Mouse (Mus musculus): ENCODE results near the gene Zfp36. TPM values are rescaled to one million over a fixed set of nuclear protein-coding genes. Genes with fewer than 3 reads are reported as not detected.

Zfp36 gene
- polyA plus RNA-seq (2017; shearing (Covaris generic)), result 289 TPM

DNA sequence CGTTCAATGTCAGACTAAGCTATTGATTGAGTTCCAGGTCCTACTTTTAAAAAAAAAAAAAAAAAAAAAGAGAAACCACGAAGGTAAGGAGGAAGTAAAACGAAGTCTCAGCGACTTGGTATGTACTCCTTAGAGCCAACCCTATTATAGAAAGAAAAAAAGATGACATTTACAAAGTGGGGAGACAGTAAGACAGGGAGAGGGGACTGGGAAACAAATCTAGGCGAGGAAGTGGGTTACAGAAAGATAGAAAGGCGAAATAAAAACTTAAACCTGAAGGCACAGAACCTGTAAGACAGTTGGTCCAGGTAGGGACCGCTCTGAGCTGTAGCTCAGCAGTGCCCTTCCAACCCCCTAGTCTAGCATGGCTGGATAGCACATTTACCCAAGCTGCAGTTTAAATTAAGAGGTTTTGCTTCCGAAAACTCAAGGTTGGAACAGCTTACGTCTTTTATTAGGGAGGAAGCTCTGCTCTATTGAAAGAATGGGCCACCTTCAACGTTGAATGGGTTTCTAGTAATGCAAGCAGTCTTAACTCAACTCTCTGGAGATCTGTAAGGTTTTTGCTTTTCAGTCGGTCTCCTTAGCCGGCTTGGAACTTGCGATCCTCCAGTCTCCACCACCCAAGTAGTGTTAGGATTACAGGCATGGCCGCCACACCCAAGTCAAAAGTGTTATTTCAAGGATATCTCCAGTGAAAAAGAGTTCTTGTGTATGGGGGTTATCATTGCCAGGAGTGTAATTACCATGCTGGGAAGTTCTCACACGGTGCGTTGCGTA, at the start of gene Zfp36:
Zfp36 (minus strand) TSS at position 17 of the 780 bp plus-strand sequence.

DNA sequence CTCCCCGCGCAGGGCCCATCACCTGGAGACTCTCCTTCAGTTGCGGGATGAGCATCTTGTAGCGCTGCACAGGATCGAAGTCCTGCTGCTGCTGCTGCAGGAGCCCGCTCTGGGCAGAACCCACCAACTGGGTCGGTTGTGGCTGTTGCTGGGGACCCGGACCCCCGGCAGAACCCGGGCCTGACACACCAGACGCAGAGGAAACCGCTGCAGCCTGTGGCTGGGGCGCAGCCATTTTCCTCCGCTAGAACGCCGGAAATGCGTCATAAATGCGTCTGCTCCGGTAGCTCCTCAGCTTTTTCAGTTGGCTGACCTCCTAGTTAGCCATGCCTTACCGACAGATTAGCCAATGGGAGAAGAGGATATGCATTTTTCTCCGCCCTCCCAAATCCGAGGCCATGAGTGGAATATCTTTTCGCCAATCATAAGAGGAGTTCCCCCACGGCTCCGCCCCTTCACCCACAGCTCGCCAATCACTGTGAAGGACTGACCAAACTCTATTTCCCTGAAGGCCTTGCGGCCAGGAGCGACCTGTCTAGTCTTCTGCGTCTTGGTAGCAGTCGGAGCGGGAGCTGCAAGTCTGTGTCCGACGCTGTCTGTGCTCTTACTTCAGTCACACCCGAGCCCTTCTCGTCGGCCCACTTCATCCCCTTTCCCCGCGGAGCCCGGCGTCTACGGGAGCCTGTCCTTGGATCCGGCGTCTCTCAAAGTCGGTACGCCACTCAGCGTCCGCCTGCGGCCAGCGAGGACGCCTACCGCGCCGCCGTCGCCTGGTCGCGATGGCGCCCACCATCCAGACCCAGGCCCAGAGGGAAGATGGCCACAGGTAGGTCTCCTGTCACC, 12.6 kb upstream of the Zfp36 start, which contains the start of the genes Med29 and Paf1:
Med29 (minus strand) TSS at position 280 of the 843 bp plus-strand sequence.
Paf1 (plus strand) TSS at position 523 of the 843 bp plus-strand sequence.

DNA sequence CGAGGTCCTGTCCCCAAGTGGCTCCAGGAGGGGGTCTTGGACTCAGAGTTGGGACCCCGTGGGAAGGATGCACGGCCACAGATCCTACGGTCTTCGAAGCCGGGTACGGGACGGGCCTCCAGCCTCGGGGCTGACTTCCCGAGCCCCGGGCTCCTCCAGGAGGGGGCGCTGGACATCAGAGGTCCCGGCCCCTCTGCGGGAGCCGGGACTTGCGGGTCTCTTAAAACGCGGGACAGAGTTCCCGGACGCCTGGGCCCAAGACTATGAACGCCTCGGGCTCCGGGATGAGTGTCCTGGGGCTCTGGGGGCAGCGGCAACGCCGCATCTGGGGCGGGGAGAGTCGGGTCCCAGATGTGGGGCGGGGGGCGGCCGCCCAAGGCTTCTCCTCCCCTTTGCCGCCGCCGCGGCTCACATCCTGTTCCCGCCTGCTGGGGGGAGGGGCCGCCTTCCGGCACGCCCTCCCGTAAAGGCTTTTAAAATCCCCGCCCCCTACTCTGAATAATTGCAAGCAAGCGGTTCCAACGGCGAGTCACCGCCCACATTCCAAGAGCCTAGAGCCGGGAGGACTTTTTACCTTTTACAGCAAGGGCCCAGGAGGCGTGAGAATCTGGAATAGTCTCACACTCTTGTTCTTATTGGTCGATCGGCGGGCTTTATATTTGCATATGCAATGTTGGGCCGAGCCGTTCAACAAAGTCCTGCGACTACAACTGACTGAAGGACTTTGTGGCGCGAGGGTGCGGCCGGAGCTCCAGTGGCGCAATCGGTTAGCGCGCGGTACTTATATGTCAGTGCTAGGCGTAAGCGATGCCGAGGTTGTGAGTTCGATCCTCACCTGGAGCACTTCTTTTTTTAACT, 7.6 kb downstream of the Zfp36 start, which contains the start of gene Plekhg2:
Plekhg2 (minus strand) TSS at position 349 of the 858 bp plus-strand sequence.

DNA sequence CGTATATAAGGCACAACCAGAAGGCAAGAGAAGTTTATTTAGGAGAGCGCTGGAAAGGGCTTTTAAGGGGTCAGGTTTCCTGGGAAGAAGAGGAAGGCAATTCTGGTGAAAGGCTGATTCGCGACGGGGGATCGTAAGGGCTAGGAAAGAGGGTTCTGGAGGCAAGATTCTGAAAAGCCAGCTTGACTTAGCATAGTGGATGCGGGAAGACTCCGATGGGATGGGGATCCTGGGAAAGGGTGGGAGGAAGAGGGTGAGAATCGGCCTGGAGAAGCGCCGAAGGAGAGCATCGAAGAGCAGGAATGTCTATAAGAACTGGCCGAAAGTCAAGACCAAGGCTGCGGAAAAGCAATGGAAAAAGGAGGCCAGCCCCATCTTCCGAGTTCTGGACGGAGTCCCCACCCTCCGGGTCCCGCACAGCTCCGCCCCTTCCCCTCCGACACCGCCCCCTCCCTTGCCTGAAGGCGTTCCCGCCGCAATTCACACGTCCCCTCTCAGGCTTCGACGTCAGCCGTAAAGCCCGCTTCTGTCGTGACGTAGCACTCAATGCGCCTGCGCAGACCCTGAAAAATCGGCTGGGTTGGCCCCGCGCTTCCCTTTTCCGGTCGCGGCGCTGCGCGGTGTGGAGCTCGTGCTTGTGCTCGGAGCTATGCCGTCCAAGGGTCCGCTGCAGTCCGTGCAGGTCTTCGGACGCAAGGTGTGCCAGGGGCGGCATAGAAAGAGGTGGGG, 29.7 kb downstream of the Zfp36 start, which contains the start of gene Rps16:
Rps16 (plus strand) TSS at position 498 of the 729 bp plus-strand sequence.

DNA sequence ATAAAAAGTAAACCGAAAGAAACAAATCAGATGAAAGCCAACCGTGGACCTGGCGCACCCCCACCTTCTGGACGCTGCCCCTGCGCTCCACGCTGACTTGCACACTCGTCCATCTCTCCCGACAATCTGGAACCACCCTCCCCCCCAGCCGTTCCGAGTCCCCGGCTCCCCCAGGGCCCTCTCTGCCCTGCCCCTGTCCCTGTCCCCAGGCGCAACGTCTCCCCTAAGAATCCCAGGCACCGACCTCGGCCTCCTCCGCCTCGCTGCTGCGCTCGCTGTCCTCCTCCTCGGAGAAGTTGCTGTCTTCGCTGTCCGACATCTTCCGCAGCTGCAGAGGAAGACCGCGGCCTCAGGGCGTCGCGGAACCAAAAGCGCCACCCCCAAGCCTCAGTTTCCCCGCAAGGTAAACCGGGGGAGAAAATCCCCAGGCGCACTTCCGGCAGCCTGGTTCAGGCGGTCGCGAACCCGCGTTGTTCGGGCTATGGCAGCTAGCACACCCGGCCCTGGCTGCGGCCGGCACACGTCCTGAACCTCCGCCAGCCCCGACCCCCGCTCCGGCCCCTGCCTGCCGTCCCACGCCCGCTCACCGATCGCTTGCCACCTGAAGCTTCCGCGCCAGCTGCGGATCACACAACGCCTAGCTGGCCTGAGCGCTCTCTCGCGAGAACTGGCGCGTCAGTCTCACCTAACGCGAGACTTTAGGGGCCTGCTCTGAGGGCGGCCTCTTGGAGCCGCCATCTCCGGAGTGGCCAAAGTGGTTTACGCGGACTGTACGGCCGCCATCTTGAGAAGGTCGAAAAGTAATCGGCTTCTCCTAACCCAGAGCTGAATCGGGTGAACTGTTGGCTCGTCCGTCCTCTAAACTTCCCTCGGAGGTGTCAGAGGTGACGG, 41.7 kb downstream of the Zfp36 start, which contains the start of gene Supt5:
Supt5 (minus strand) TSS at position 639 of the 891 bp plus-strand sequence.

Other genes with a start within 250 kb of the Zfp36 start
- gene Fbl, start 210.5 kb downstream of the Zfp36 start, polyA plus RNA-seq (2017; shearing (Covaris generic)), result 229 TPM
- gene Dyrk1b, start 200.8 kb downstream of the Zfp36 start, polyA plus RNA-seq (2017; shearing (Covaris generic)), result 4.7 TPM
- 0.46 TPM for gene Eid2, start 112.4 kb downstream of the Zfp36 start, polyA plus RNA-seq (2017; shearing (Covaris generic))
- gene Eid2b, start 102.5 kb downstream of the Zfp36 start, polyA plus RNA-seq (2017; shearing (Covaris generic)), result 1.2 TPM
- not detected for gene Selenov, start 89.1 kb downstream of the Zfp36 start, polyA plus RNA-seq (2017; shearing (Covaris generic))
- not detected for gene Dll3, start 78.0 kb downstream of the Zfp36 start, polyA plus RNA-seq (2017; shearing (Covaris generic))
- 37.1 TPM for gene Timm50, start 68.2 kb downstream of the Zfp36 start, polyA plus RNA-seq (2017; shearing (Covaris generic))
- gene Supt5, start 41.5 kb downstream of the Zfp36 start, polyA plus RNA-seq (2017; shearing (Covaris generic)), result 218 TPM
- 1,274 TPM for gene Rps16, start 29.6 kb downstream of the Zfp36 start, polyA plus RNA-seq (2017; shearing (Covaris generic))
- 101 TPM for gene Plekhg2, start 7.7 kb downstream of the Zfp36 start, polyA plus RNA-seq (2017; shearing (Covaris generic))
- gene Med29, start 12.5 kb upstream of the Zfp36 start, polyA plus RNA-seq (2017; shearing (Covaris generic)), result 33.4 TPM
- gene Paf1, start 12.7 kb upstream of the Zfp36 start, polyA plus RNA-seq (2017; shearing (Covaris generic)), result 96.0 TPM
- gene Gmfg, start 57.2 kb upstream of the Zfp36 start, polyA plus RNA-seq (2017; shearing (Covaris generic)), result 477 TPM
- gene Lrfn1, start 71.7 kb upstream of the Zfp36 start, polyA plus RNA-seq (2017; shearing (Covaris generic)), result 0.11 TPM
- not detected for gene Ifnl2, start 130.2 kb upstream of the Zfp36 start, polyA plus RNA-seq (2017; shearing (Covaris generic))
- not detected for gene Ifnl3, start 142.6 kb upstream of the Zfp36 start, polyA plus RNA-seq (2017; shearing (Covaris generic))
- gene Sycn, start 160.6 kb upstream of the Zfp36 start, polyA plus RNA-seq (2017; shearing (Covaris generic)), result not detected
- not detected for gene Nccrp1, start 167.0 kb upstream of the Zfp36 start, polyA plus RNA-seq (2017; shearing (Covaris generic))
- gene Samd4b, start 217.9 kb upstream of the Zfp36 start, polyA plus RNA-seq (2017; shearing (Covaris generic)), result 4.4 TPM
- 5.0 TPM for gene Pak4, start 217.9 kb upstream of the Zfp36 start, polyA plus RNA-seq (2017; shearing (Covaris generic))

Data from CD4-positive, CD25-positive, alpha-beta regulatory T cell, adult 9 weeks (primary cell).